Mouse (Mus musculus) forebrain, embryonic 13.5 days (tissue): ENCODE measurements around the gene Nyap2. TPM values are rescaled to one million over a fixed set of nuclear protein-coding genes. Genes with fewer than 3 reads are reported as not detected.

Source experiments
- ATAC-seq: fragments of 200-750 bp; cut with Nextera tagmentation; 2 replicates; pipeline ENCODE4 v1.8.0; 2017
- H3K27ac ChIP-seq: fragments of 300-500 bp; sonication (generic); 2 replicates; pipeline ENCODE4 v1.5.1; 2015; ENCODE audit warnings: inconsistent platforms, mild to moderate bottlenecking, moderate library complexity
- H3K27me3 ChIP-seq: fragments of 300-500 bp; sonication (generic); 2 replicates; pipeline ENCODE4 v1.6.1; 2015; ENCODE audit warnings: mild to moderate bottlenecking, inconsistent platforms
- H3K36me3 ChIP-seq: fragments of 300-500 bp; sonication (generic); 2 replicates; pipeline ENCODE4 v1.6.1; 2015; ENCODE audit warnings: mild to moderate bottlenecking, inconsistent platforms; ENCODE audit not compliant: poor library complexity, severe bottlenecking
- H3K4me1 ChIP-seq: fragments of 300-500 bp; sonication (generic); 2 replicates; pipeline ENCODE4 v1.6.1; 2015; ENCODE audit warnings: inconsistent platforms
- H3K4me2 ChIP-seq: fragments of 300-500 bp; sonication (generic); 2 replicates; pipeline ENCODE4 v1.6.1; 2015; ENCODE audit warnings: inconsistent platforms, mild to moderate bottlenecking, moderate library complexity
- H3K4me3 ChIP-seq: fragments of 300-500 bp; sonication (generic); 2 replicates; pipeline ENCODE4 v1.5.1; 2015; ENCODE audit warnings: mild to moderate bottlenecking, inconsistent platforms
- H3K9ac ChIP-seq: fragments of 300-500 bp; sonication (generic); 2 replicates; pipeline ENCODE4 v1.6.1; 2015; ENCODE audit warnings: mild to moderate bottlenecking, inconsistent platforms
- H3K9me3 ChIP-seq: fragments of 300-500 bp; sonication (generic); replicated peaks from 2 replicates; pipeline ENCODE4 v1.6.1; 2016; ENCODE audit warnings: inconsistent platforms
- WGBS: fragments of 180-500 bp; shearing (Covaris S2); methylation state at CpG from one replicate; pipeline ENCODE4 v1.1.7; 2015; 5-methylcytosine and 5-hydroxymethylcytosine counted together
- polyA plus RNA-seq: library from polyadenylated mRNA; unstranded; fragments of >200 nt; fragmentation: Nextera tagmentation; extraction: Ambion mirVana; gene quantifications from 2 replicates; pipeline ENCODE4 v1.2.1, GENCODE M21; 2015

The Nyap2 gene
- polyA plus RNA-seq, 1 experiment from 2014 or later, result 3.9 TPM

GRCm38 (mm10) chr1:81092886-81093285, 16.1 kb downstream of the Nyap2 start:
- Histone ChIP-seq H3K36me3 (no peaks in the 10 kb centered on the region), H3K9me3 (no peaks in the 10 kb centered on the region), H3K9ac (no peak overlapping the region), H3K27me3 (no peaks in the 10 kb centered on the region), H3K4me1 (peaks cover 7% of the 10 kb centered on the region; the same call in 1 of the 2 replicates), H3K4me2 (no peak overlapping the region), H3K4me3 (no peak overlapping the region), H3K27ac (no peak overlapping the region)
- WGBS, result 94% methylated on average over 4 of the region's 4 CpGs
- ATAC-seq, result no peak

GRCm38 (mm10) chr1:81098950-81099349, 22.2 kb downstream of the Nyap2 start:
- Histone ChIP-seq H3K4me3 (no peak overlapping the region), H3K9ac (no peak overlapping the region), H3K4me2 (no peak overlapping the region), H3K27ac (no peak overlapping the region), H3K36me3 (no peaks in the 10 kb centered on the region), H3K9me3 (no peaks in the 10 kb centered on the region), H3K27me3 (no peaks in the 10 kb centered on the region), H3K4me1 (peaks cover 7% of the 10 kb centered on the region; the same call in 1 of the 2 replicates)
- 16% methylated on average over 1 of the region's 1 CpGs for WGBS
- ATAC-seq, result no peak

GRCm38 (mm10) chr1:81101749-81102148, 25.0 kb downstream of the Nyap2 start:
- no peak overlapping the region for H3K9ac ChIP-seq
- no peak overlapping the region for H3K4me3 ChIP-seq
- no peak overlapping the region for H3K4me2 ChIP-seq
- no peaks in the 10 kb centered on the region for H3K27me3 ChIP-seq
- H3K27ac ChIP-seq, result no peak overlapping the region
- H3K4me1 ChIP-seq, result no peaks in the 10 kb centered on the region
- no peaks in the 10 kb centered on the region for H3K9me3 ChIP-seq
- WGBS, result 79% methylated on average over 1 of the region's 1 CpGs
- no peak for ATAC-seq
- H3K36me3 ChIP-seq, result no peaks in the 10 kb centered on the region

GRCm38 (mm10) chr1:81119732-81120131, 43.0 kb downstream of the Nyap2 start:
- Histone ChIP-seq H3K4me3 (no peak overlapping the region), H3K4me2 (no peak overlapping the region), H3K27me3 (no peaks in the 10 kb centered on the region), H3K4me1 (no peaks in the 10 kb centered on the region), H3K36me3 (no peaks in the 10 kb centered on the region), H3K27ac (no peak overlapping the region), H3K9me3 (no peaks in the 10 kb centered on the region), H3K9ac (no peak overlapping the region)
- ATAC-seq, result no peak

- no peaks in the 10 kb centered on the region for H3K27me3 ChIP-seq
- H3K27ac ChIP-seq, result no peak overlapping the region
- no peaks in the 10 kb centered on the region for H3K36me3 ChIP-seq
- H3K9ac ChIP-seq, result no peak overlapping the region
- H3K9me3 ChIP-seq, result no peaks in the 10 kb centered on the region
- H3K4me2 ChIP-seq, result no peak overlapping the region
- peak; percentile 51; the same call in 1 of the 2 replicates for ATAC-seq
- WGBS, result 52% methylated on average over 8 of the region's 8 CpGs
- no peak overlapping the region for H3K4me3 ChIP-seq
- H3K4me1 ChIP-seq, result peaks cover 3% of the 10 kb centered on the region; the same call in 1 of the 2 replicates
These were observed 55.4 kb downstream of the Nyap2 start for GRCm38 (mm10) chr1:81132007-81132712.

- Histone ChIP-seq H3K9ac (no peak overlapping the region), H3K27me3 (no peaks in the 10 kb centered on the region), H3K4me2 (no peak overlapping the region), H3K9me3 (no peaks in the 10 kb centered on the region), H3K4me3 (no peak overlapping the region), H3K4me1 (no peaks in the 10 kb centered on the region), H3K36me3 (no peaks in the 10 kb centered on the region), H3K27ac (no peak overlapping the region)
- ATAC-seq, result no peak
These were observed 67.1 kb downstream of the Nyap2 start for GRCm38 (mm10) chr1:81143855-81144254.

- Histone ChIP-seq H3K4me3 (no peak overlapping the region), H3K27ac (no peak overlapping the region), H3K9ac (no peak overlapping the region), H3K36me3 (no peaks in the 10 kb centered on the region), H3K27me3 (no peaks in the 10 kb centered on the region), H3K9me3 (no peaks in the 10 kb centered on the region), H3K4me2 (no peak overlapping the region), H3K4me1 (no peaks in the 10 kb centered on the region)
- no peak for ATAC-seq
These were observed 68.8 kb downstream of the Nyap2 start for GRCm38 (mm10) chr1:81145576-81145975.

GRCm38 (mm10) chr1:81169245-81169644, 92.5 kb downstream of the Nyap2 start:
- no peak for ATAC-seq
- WGBS, result 16% methylated on average over 3 of the region's 3 CpGs

GRCm38 (mm10) chr1:81172703-81173102, 96.0 kb downstream of the Nyap2 start:
- H3K4me1 ChIP-seq, result no peaks in the 10 kb centered on the region
- no peak overlapping the region for H3K27ac ChIP-seq
- H3K9ac ChIP-seq, result no peak overlapping the region
- no peaks in the 10 kb centered on the region for H3K36me3 ChIP-seq
- no peak overlapping the region for H3K4me2 ChIP-seq
- H3K4me3 ChIP-seq, result no peak overlapping the region
- no peaks in the 10 kb centered on the region for H3K27me3 ChIP-seq
- no peak for ATAC-seq
- no peaks in the 10 kb centered on the region for H3K9me3 ChIP-seq

More at GRCm38 (mm10) chr1:81169245-81169644, 92.5 kb downstream of the Nyap2 start:
- Histone ChIP-seq H3K4me2 (no peak overlapping the region), H3K4me1 (no peaks in the 10 kb centered on the region), H3K27ac (no peak overlapping the region), H3K9ac (no peak overlapping the region), H3K9me3 (no peaks in the 10 kb centered on the region), H3K27me3 (no peaks in the 10 kb centered on the region), H3K4me3 (no peak overlapping the region), H3K36me3 (no peaks in the 10 kb centered on the region)

GRCm38 (mm10) chr1:81173303-81173702, 96.6 kb downstream of the Nyap2 start:
- Histone ChIP-seq H3K9me3 (no peaks in the 10 kb centered on the region), H3K9ac (no peak overlapping the region), H3K4me2 (no peak overlapping the region), H3K27me3 (no peaks in the 10 kb centered on the region), H3K27ac (no peak overlapping the region; the same call in 1 of the 2 replicates), H3K36me3 (no peaks in the 10 kb centered on the region), H3K4me1 (no peaks in the 10 kb centered on the region), H3K4me3 (no peak overlapping the region)
- 64% methylated on average over 1 of the region's 1 CpGs for WGBS
- ATAC-seq, result no peak

- Histone ChIP-seq H3K9me3 (no peaks in the 10 kb centered on the region), H3K27ac (no peak overlapping the region), H3K4me3 (no peak overlapping the region), H3K4me1 (no peaks in the 10 kb centered on the region), H3K4me2 (no peak overlapping the region), H3K9ac (no peak overlapping the region), H3K27me3 (no peaks in the 10 kb centered on the region), H3K36me3 (no peaks in the 10 kb centered on the region)
- ATAC-seq, result no peak
- WGBS, result 92% methylated on average over 4 of the region's 4 CpGs
These were observed 103.0 kb downstream of the Nyap2 start for GRCm38 (mm10) chr1:81179725-81180124.

- 87% methylated on average over 3 of the region's 3 CpGs for WGBS
These were observed 103.9 kb downstream of the Nyap2 start for GRCm38 (mm10) chr1:81180686-81181085.

GRCm38 (mm10) chr1:81209536-81209935, 132.8 kb downstream of the Nyap2 start:
- no peak overlapping the region for H3K9ac ChIP-seq
- H3K27me3 ChIP-seq, result no peaks in the 10 kb centered on the region
- ATAC-seq, result no peak
- no peak overlapping the region for H3K27ac ChIP-seq
- no peak overlapping the region for H3K4me3 ChIP-seq
- no peaks in the 10 kb centered on the region for H3K4me1 ChIP-seq
- no peaks in the 10 kb centered on the region for H3K9me3 ChIP-seq
- no peaks in the 10 kb centered on the region for H3K36me3 ChIP-seq
- WGBS, result 90% methylated on average over 2 of the region's 2 CpGs
- H3K4me2 ChIP-seq, result no peak overlapping the region

More at GRCm38 (mm10) chr1:81180686-81181085, 103.9 kb downstream of the Nyap2 start:
- H3K9me3 ChIP-seq, result no peaks in the 10 kb centered on the region
- H3K36me3 ChIP-seq, result no peaks in the 10 kb centered on the region
- no peaks in the 10 kb centered on the region for H3K4me1 ChIP-seq
- H3K4me2 ChIP-seq, result no peak overlapping the region
- no peak overlapping the region for H3K4me3 ChIP-seq
- ATAC-seq, result no peak
- H3K9ac ChIP-seq, result no peak overlapping the region
- H3K27ac ChIP-seq, result no peak overlapping the region
- H3K27me3 ChIP-seq, result no peaks in the 10 kb centered on the region
